Mouse (Mus musculus) cortical plate, adult 2 months (tissue): ENCODE data around the gene Hoxb13.

Source experiments
- CTCF ChIP-seq: fragments of 200-500 bp; IDR thresholded peaks from 2 replicates; pipeline ENCODE4 v1.5.1; 2011; ENCODE audit warnings: mild to moderate bottlenecking, control low read depth, low read length; ENCODE audit not compliant: insufficient read depth; ENCODE audit errors: extremely low read depth
- POLR2A ChIP-seq: fragments of 200-500 bp; IDR thresholded peaks from 2 replicates; pipeline ENCODE4 v1.6.1; 2011; ENCODE audit warnings: mild to moderate bottlenecking, low read length, control low read depth; ENCODE audit not compliant: insufficient read depth; ENCODE audit errors: extremely low read depth

DNA sequence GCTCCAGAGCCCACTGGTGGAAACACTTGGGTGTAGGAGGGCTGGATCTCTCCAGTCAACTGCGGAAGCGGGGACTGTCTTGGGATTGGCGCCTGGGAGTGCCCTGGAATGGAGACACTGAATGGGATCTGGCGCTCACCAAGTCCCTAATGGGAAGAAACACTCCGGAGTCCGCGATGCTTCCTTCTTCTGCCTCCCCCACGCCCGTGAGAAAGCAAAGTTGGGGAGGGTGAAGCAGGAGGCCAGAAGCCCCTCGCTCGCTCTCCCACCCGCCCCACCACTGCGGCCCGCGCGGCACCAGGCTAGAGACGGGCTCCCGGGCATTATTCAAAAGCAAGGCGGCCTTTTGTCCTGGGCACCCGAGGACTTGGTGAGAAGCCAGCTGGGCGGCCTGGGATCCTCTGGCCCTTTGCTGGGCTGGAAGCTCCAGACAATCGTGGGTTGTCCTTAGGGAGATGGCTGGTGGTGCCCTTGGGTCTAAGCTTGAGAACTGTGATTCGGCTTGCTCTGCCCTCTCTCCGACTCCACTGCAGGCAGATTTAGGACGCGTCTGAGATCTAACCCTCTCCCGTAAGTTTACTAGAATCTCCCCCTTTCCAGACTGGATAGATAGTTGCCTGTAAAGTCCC, 16.5 kb upstream of the Hoxb13 start:
- TF ChIP-seq CTCF: no peak
- no peak for TF ChIP-seq POLR2A
